Mouse (Mus musculus) embryonic facial prominence, embryonic 12.5 days (tissue): Measurements from ENCODE around the gene Ccnc. TPM values are rescaled to one million over a fixed set of nuclear protein-coding genes. Genes with fewer than 3 reads are reported as not detected.
"Not testable (repeated sequence)": the region's sequence is repeated elsewhere in the genome, so short reads cannot be mapped to it uniquely, and the experiment has no call there.

Experiments used
- ATAC-seq: fragments of 200-750 bp; cut with Nextera tagmentation; 2 replicates; pipeline ENCODE4 v1.8.0; 2017; ENCODE audit not compliant: insufficient number of reproducible peaks, insufficient read depth, low FRiP score, low TSS enrichment
- H3K27ac ChIP-seq: fragments of 300-500 bp; sonication (generic); 2 replicates; pipeline ENCODE4 v1.5.1; 2016; ENCODE audit warnings: mild to moderate bottlenecking
- H3K27me3 ChIP-seq: fragments of 300-500 bp; sonication (generic); 2 replicates; pipeline ENCODE4 v1.6.1; 2016; ENCODE audit warnings: mild to moderate bottlenecking, moderate library complexity
- H3K36me3 ChIP-seq: fragments of 300-500 bp; sonication (generic); 2 replicates; pipeline ENCODE4 v1.6.1; 2016; ENCODE audit warnings: mild to moderate bottlenecking
- H3K4me1 ChIP-seq: fragments of 300-500 bp; sonication (generic); 2 replicates; pipeline ENCODE4 v1.6.1; 2016
- H3K4me2 ChIP-seq: fragments of 300-500 bp; sonication (generic); replicated peaks from 2 replicates; pipeline ENCODE4 v1.6.1; 2016; ENCODE audit warnings: mild to moderate bottlenecking, moderate library complexity
- H3K4me3 ChIP-seq: fragments of 300-500 bp; sonication (generic); 2 replicates; pipeline ENCODE4 v1.5.1; 2016; ENCODE audit warnings: mild to moderate bottlenecking
- H3K9ac ChIP-seq: fragments of 300-500 bp; sonication (generic); 2 replicates; pipeline ENCODE4 v1.6.1; 2016; ENCODE audit warnings: mild to moderate bottlenecking, moderate library complexity
- H3K9me3 ChIP-seq: fragments of 300-500 bp; sonication (generic); 2 replicates; pipeline ENCODE4 v1.6.1; 2016; ENCODE audit warnings: mild to moderate bottlenecking, moderate library complexity
- WGBS: fragments of 180-500 bp; shearing (Covaris S2); methylation state at CpG from one replicate; pipeline ENCODE4 v1.1.7; 2016; 5-methylcytosine and 5-hydroxymethylcytosine counted together
- polyA plus RNA-seq: library from polyadenylated mRNA; unstranded; fragments of >200 nt; fragmentation: Nextera tagmentation; extraction: Ambion mirVana; gene quantifications from 2 replicates; pipeline ENCODE4 v1.2.1, GENCODE M21; 2016

Ccnc gene
- polyA plus RNA-seq, 1 experiment from 2014 or later: 48.6 TPM

- no peaks in the 10 kb centered on the region for H3K36me3 ChIP-seq
- ATAC-seq: 0 out of 2 replicates have a peak, but pooled peaks have one; percentile 26
- peaks cover 92% of the 10 kb centered on the region for H3K27me3 ChIP-seq
- H3K4me2 ChIP-seq: peak overlapping the region; percentile 67
- WGBS: 3% methylated on average over 51 of the region's 51 CpGs
- H3K4me3 ChIP-seq: peak overlapping the region; percentile 30
- H3K9ac ChIP-seq: peak overlapping the region; percentile 30; the same call in 1 of the 2 replicates
- no peak overlapping the region for H3K27ac ChIP-seq
- H3K9me3 ChIP-seq: no peaks in the 10 kb centered on the region
- no peaks in the 10 kb centered on the region for H3K4me1 ChIP-seq
Measured at GRCm38 (mm10) chr4:21687783-21688702, 39.5 kb upstream of the Ccnc start.

- Histone ChIP-seq H3K36me3 (no peaks in the 10 kb centered on the region), H3K9me3 (no peaks in the 10 kb centered on the region), H3K4me1 (no peaks in the 10 kb centered on the region), H3K27me3 (peaks cover 89% of the 10 kb centered on the region), H3K4me2 (peak overlapping the region; percentile 67), H3K9ac (peak overlapping the region; percentile 30; the same call in 1 of the 2 replicates), H3K4me3 (peak overlapping the region; percentile 30), H3K27ac (no peak overlapping the region)
- WGBS: under 1% methylated on average over 53 of the region's 64 CpGs
- ATAC-seq: peak; percentile 59
Measured at GRCm38 (mm10) chr4:21688703-21689200, 38.7 kb upstream of the Ccnc start.

GRCm38 (mm10) chr4:21689492-21689941 lies 38.0 kb upstream of the Ccnc start:
- Histone ChIP-seq H3K4me3 (no peak overlapping the region), H3K27ac (no peak overlapping the region), H3K27me3 (peaks cover 82% of the 10 kb centered on the region), H3K4me1 (no peaks in the 10 kb centered on the region), H3K36me3 (no peaks in the 10 kb centered on the region), H3K9me3 (no peaks in the 10 kb centered on the region), H3K4me2 (no peak overlapping the region), H3K9ac (no peak overlapping the region)
- ATAC-seq: no peak
- under 1% methylated on average over 18 of the region's 18 CpGs for WGBS

GRCm38 (mm10) chr4:21690221-21690620 lies 37.3 kb upstream of the Ccnc start:
- H3K4me3 ChIP-seq: no peak overlapping the region
- no peaks in the 10 kb centered on the region for H3K9me3 ChIP-seq
- WGBS: 10% methylated on average over 7 of the region's 7 CpGs
- no peak overlapping the region for H3K4me2 ChIP-seq
- no peaks in the 10 kb centered on the region for H3K4me1 ChIP-seq
- peaks cover 75% of the 10 kb centered on the region for H3K27me3 ChIP-seq
- no peak for ATAC-seq
- no peak overlapping the region for H3K9ac ChIP-seq
- no peak overlapping the region for H3K27ac ChIP-seq
- no peaks in the 10 kb centered on the region for H3K36me3 ChIP-seq

GRCm38 (mm10) chr4:21695638-21696254 lies 31.8 kb upstream of the Ccnc start:
- WGBS: 31% methylated on average over 7 of the region's 7 CpGs
- no peak for ATAC-seq

GRCm38 (mm10) chr4:21705046-21705445 lies 22.5 kb upstream of the Ccnc start:
- 44% methylated on average over 1 of the region's 1 CpGs for WGBS
- Histone ChIP-seq H3K9me3 (no peaks in the 10 kb centered on the region), H3K27me3 (no peaks in the 10 kb centered on the region), H3K9ac (no peak overlapping the region), H3K4me1 (no peaks in the 10 kb centered on the region), H3K4me2 (no peak overlapping the region), H3K27ac (no peak overlapping the region), H3K36me3 (no peaks in the 10 kb centered on the region), H3K4me3 (no peak overlapping the region)
- ATAC-seq: no peak

More at GRCm38 (mm10) chr4:21695638-21696254, 31.8 kb upstream of the Ccnc start:
- no peaks in the 10 kb centered on the region for H3K9me3 ChIP-seq
- H3K4me3 ChIP-seq: no peak overlapping the region
- no peak overlapping the region for H3K9ac ChIP-seq
- H3K4me1 ChIP-seq: no peaks in the 10 kb centered on the region
- no peaks in the 10 kb centered on the region for H3K36me3 ChIP-seq
- H3K27ac ChIP-seq: no peak overlapping the region
- no peak overlapping the region for H3K4me2 ChIP-seq
- H3K27me3 ChIP-seq: peaks cover 29% of the 10 kb centered on the region

GRCm38 (mm10) chr4:21712147-21712546 lies 15.4 kb upstream of the Ccnc start:
- Histone ChIP-seq H3K36me3 (no peaks in the 10 kb centered on the region), H3K27ac (no peak overlapping the region), H3K27me3 (no peaks in the 10 kb centered on the region), H3K4me2 (0 out of 2 replicates have a peak overlapping the region, but pooled peaks have one; percentile 18), H3K4me1 (no peaks in the 10 kb centered on the region), H3K9ac (no peak overlapping the region), H3K4me3 (no peak overlapping the region), H3K9me3 (no peaks in the 10 kb centered on the region)
- peak; percentile 88 for ATAC-seq
- WGBS: 3% methylated on average over 13 of the region's 13 CpGs

GRCm38 (mm10) chr4:21722752-21723334 lies 4.7 kb upstream of the Ccnc start:
- no peaks in the 10 kb centered on the region for H3K4me1 ChIP-seq
- no peak overlapping the region for H3K9ac ChIP-seq
- H3K27ac ChIP-seq: no peak overlapping the region
- H3K4me2 ChIP-seq: no peak overlapping the region
- ATAC-seq: no peak
- H3K4me3 ChIP-seq: no peak overlapping the region
- no peaks in the 10 kb centered on the region for H3K36me3 ChIP-seq
- 48% methylated on average over 7 of the region's 7 CpGs for WGBS
- no peaks in the 10 kb centered on the region for H3K9me3 ChIP-seq
- H3K27me3 ChIP-seq: no peaks in the 10 kb centered on the region

- H3K9me3 ChIP-seq: no peaks in the 10 kb centered on the region
- H3K4me3 ChIP-seq: peak overlapping the region; percentile 86
- peaks cover 5% of the 10 kb centered on the region; the same call in 1 of the 2 replicates for H3K4me1 ChIP-seq
- 1% methylated on average over 22 of the region's 22 CpGs for WGBS
- H3K9ac ChIP-seq: peak overlapping the region; percentile 33; the same call in 1 of the 2 replicates
- ATAC-seq: peak; percentile 13
- H3K36me3 ChIP-seq: no peaks in the 10 kb centered on the region
- peak overlapping the region; percentile 80 for H3K27ac ChIP-seq
- H3K4me2 ChIP-seq: peak overlapping the region; percentile 76
- H3K27me3 ChIP-seq: no peaks in the 10 kb centered on the region
Measured at GRCm38 (mm10) chr4:21726912-21727614, 438 bp upstream of the Ccnc start.

- peaks cover 14% of the 10 kb centered on the region; the same call in 1 of the 2 replicates for H3K36me3 ChIP-seq
- ATAC-seq: no peak
- 93% methylated on average over 4 of the region's 4 CpGs for WGBS
- no peak overlapping the region for H3K4me3 ChIP-seq
- no peaks in the 10 kb centered on the region for H3K4me1 ChIP-seq
- H3K4me2 ChIP-seq: no peak overlapping the region
- H3K9ac ChIP-seq: no peak overlapping the region
- no peaks in the 10 kb centered on the region for H3K27me3 ChIP-seq
- no peaks in the 10 kb centered on the region for H3K9me3 ChIP-seq
- H3K27ac ChIP-seq: no peak overlapping the region
Measured at GRCm38 (mm10) chr4:21739169-21739568, 11.7 kb downstream of the Ccnc start.

GRCm38 (mm10) chr4:21744142-21744541 lies 16.6 kb downstream of the Ccnc start:
- not testable (repeated sequence) for H3K4me2 ChIP-seq, H3K27me3 ChIP-seq, H3K9ac ChIP-seq, H3K36me3 ChIP-seq, H3K4me3 ChIP-seq, H3K9me3 ChIP-seq, H3K27ac ChIP-seq, H3K4me1 ChIP-seq, ATAC-seq
- WGBS: 94% methylated on average over 8 of the region's 8 CpGs
